In the genomic region with DNA sequence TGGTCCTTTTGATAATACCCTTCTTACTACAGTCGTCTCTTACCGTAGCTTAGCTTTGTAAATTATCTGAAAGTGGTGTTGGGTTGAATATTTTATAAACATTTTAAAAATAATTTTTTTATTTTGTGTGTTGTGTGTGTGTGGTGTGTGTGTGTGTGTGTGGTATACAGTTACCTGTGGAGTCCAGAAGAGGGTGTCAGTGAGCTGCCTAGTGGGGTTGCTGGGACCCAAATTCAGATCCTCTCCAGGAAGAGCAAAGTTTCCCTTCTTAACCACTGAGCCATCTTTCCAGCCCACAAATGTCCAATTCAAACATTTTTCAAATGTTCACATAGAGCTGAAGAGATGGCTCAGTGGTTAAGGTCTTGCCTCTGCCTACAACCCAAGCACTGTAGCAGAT, we compare ENCODE assay signal across 23 mouse cellular contexts.
DNase-seq lines count a peak whose midpoint lies in the region; ATAC-seq and TF ChIP-seq lines count a peak whose summit lies in the region.
"Had no signal": no experiment of that assay in that cellular context is flagged by ENCODE, and none has a peak within 500 bp of the region (broad histone marks: within the 10 kb centered on the region; RNA-seq: fewer than 3 reads in every experiment).

No protein-coding gene starts in this region.

- H3K4me1 ChIP-seq in heart, embryonic 13.5 days = peaks cover 31% of the 10 kb centered on the region
- peaks cover 9 to 16% of the 10 kb centered on the region in 2 experiments for H3K4me1 ChIP-seq in CH12.LX (ENCODE audit: control insufficient read depth in 1 of 2, insufficient read depth in 2 of 2)
- H3K4me1 ChIP-seq in forebrain, embryonic 14.5 days (ENCODE audit: control insufficient read depth, insufficient read depth, low read length) = peaks cover 12% of the 10 kb centered on the region
- H3K4me1 ChIP-seq: embryonic facial prominence, embryonic 15.5 days had no signal

- TF ChIP-seq POLR2A in CH12.LX (IDR thresholded peaks at IDR 0.05; ENCODE audit: low read depth, low read length) = no peak

- peak; percentile 50 for TF ChIP-seq RAD21 in CH12.LX (IDR thresholded peaks at IDR 0.05; ENCODE audit: low read depth, low read length)

- no peak for TF ChIP-seq EP300 in CH12.LX (IDR thresholded peaks at IDR 0.05; ENCODE audit: low read length)

- in situ Hi-C loops in CH12.LX (cut with MboI; ENCODE audit: low pct_ligation_motif_present, low pct_unique_long_range_greater_than_20kb, low sequenced_read_pairs) = loop anchor here (25.0 kb wide), 1 partner anchor 651 kb away; a partner anchor contains a TSS

- no peak for DNase-seq in heart, postnatal 36 days
- DNase-seq in CH12.LX (ENCODE audit: extremely low read depth) (no peak), R1 (ENCODE audit: low read depth, low spot score) (peak; percentile 36)
- no peak for DNase-seq in forebrain, embryonic 14.5 days (ENCODE audit: low spot score)
- DNase-seq in thymus, postnatal 0 days (ENCODE audit: low spot score) = no peak
- no peak for DNase-seq in frontal cortex, postnatal 14 days (ENCODE audit: low spot score in 2 of 2)
- DNase-seq: adrenal gland, postnatal 25 days; B cell, adult 2 months; cerebellum, adult 2 months; cerebellum, postnatal 36 days; gastrocnemius, adult 2 months; kidney, adult 8-10 months; kidney, postnatal 14 days; lung, adult 2 months; thymus, postnatal 25 days had no signal

- H3K79me2 ChIP-seq in CH12.LX (replicated peaks; ENCODE audit: control insufficient read depth, extremely low read depth, insufficient read depth, poor library complexity, severe bottlenecking) = no peaks in the 10 kb centered on the region

- H3K36me3 ChIP-seq in heart, embryonic 13.5 days = no peaks in the 10 kb centered on the region
- no peaks in the 10 kb centered on the region for H3K36me3 ChIP-seq in CH12.LX (replicated peaks in 1 of 2; ENCODE audit: control insufficient read depth in 1 of 2, insufficient read depth in 1 of 2, low read length in 1 of 2)
- no peaks in the 10 kb centered on the region for H3K36me3 ChIP-seq in forebrain, embryonic 14.5 days (ENCODE audit: control insufficient read depth, insufficient read depth, low read length)
- H3K36me3 ChIP-seq: embryonic facial prominence, embryonic 15.5 days; limb, embryonic 10.5 days; neural tube, embryonic 13.5 days had no signal

- 11% methylated on average over 2 of the region's 2 CpGs for WGBS in heart, embryonic 13.5 days
- 38% methylated on average over 2 of the region's 2 CpGs for WGBS in forebrain, embryonic 14.5 days

- no peaks in the 10 kb centered on the region for H3K27me3 ChIP-seq in heart, embryonic 13.5 days (replicated peaks)
- H3K27me3 ChIP-seq in CH12.LX (replicated peaks) = no peaks in the 10 kb centered on the region
- H3K27me3 ChIP-seq in forebrain, embryonic 14.5 days (replicated peaks; ENCODE audit: control insufficient read depth, insufficient read depth, low read length) = no peaks in the 10 kb centered on the region
- H3K27me3 ChIP-seq: embryonic facial prominence, embryonic 15.5 days; neural tube, embryonic 13.5 days had no signal

- peak in 1 of 2 experiments; percentile 53; a peak in 2 of 4 replicates for TF ChIP-seq CTCF in CH12.LX (conservative IDR thresholded peaks at IDR 0.05 in 1 of 2, IDR thresholded peaks at IDR 0.05 in 1 of 2; ENCODE audit: low read depth in 2 of 2, low read length in 2 of 2)

- dilution Hi-C loops in CH12.LX (cut with MboI; ENCODE audit: extremely low pct_ligation_motif_present, extremely low pct_unique_long_range_greater_than_20kb, low sequenced_read_pairs) = loop anchor here (25.0 kb wide), 1 partner anchor 351 kb away; a partner anchor contains a TSS

- peak overlapping the region; percentile 44 for H3K4me2 ChIP-seq in heart, embryonic 13.5 days
- no peak overlapping the region for H3K4me2 ChIP-seq in CH12.LX (ENCODE audit: insufficient read depth, low read depth, poor library complexity, severe bottlenecking)
- no peak overlapping the region for H3K4me2 ChIP-seq in forebrain, embryonic 14.5 days (ENCODE audit: low read length)
- H3K4me2 ChIP-seq: embryonic facial prominence, embryonic 15.5 days; neural tube, embryonic 13.5 days had no signal

- no peak for ATAC-seq in heart, embryonic 13.5 days (ENCODE audit: extremely low read depth, insufficient number of reproducible peaks, low FRiP score, low TSS enrichment)
- no peak for ATAC-seq in forebrain, embryonic 14.5 days
- ATAC-seq in erythroblast, adult 5-6 weeks (replicated peaks; ENCODE audit: low FRiP score, poor library complexity, severe bottlenecking) = no peak
- ATAC-seq: activated CD4-positive, CD25-positive, alpha-beta regulatory T cell, adult 4 months; inflammation-experienced regulatory T-cells, adult 6 months had no signal

- no peak overlapping the region for H3K4me3 ChIP-seq in heart, embryonic 13.5 days
- no peak overlapping the region for H3K4me3 ChIP-seq in CH12.LX (replicated peaks in 1 of 3; ENCODE audit: low read depth in 2 of 3, low read length in 2 of 3, poor library complexity in 1 of 3)
- no peak overlapping the region for H3K4me3 ChIP-seq in forebrain, embryonic 14.5 days (ENCODE audit: low read depth, low read length)
- H3K4me3 ChIP-seq: embryonic facial prominence, embryonic 15.5 days; gastrocnemius, adult 2 months; limb, embryonic 10.5 days; megakaryocyte, embryonic 14.5 days; neural tube, embryonic 13.5 days had no signal

- intact Hi-C loops in heart, postnatal 36 days (cut with DNase I) = no loop called here

- H3K9ac ChIP-seq in heart, embryonic 13.5 days = no peak overlapping the region
- no peak overlapping the region for H3K9ac ChIP-seq in CH12.LX (ENCODE audit: insufficient read depth, low read depth)
- no peak overlapping the region for H3K9ac ChIP-seq in forebrain, embryonic 14.5 days (ENCODE audit: low read length)
- H3K9ac ChIP-seq: embryonic facial prominence, embryonic 15.5 days; neural tube, embryonic 13.5 days had no signal

- H3K9me3 ChIP-seq in heart, embryonic 13.5 days = no peaks in the 10 kb centered on the region
- H3K9me3 ChIP-seq in CH12.LX (replicated peaks; ENCODE audit: low read length) = no peaks in the 10 kb centered on the region
- no peaks in the 10 kb centered on the region for H3K9me3 ChIP-seq in forebrain, embryonic 14.5 days (replicated peaks; ENCODE audit: control insufficient read depth, low read length)
- H3K9me3 ChIP-seq: embryonic facial prominence, embryonic 15.5 days; limb, embryonic 10.5 days; megakaryocyte, embryonic 14.5 days; neural tube, embryonic 13.5 days had no signal

- H3K27ac ChIP-seq in heart, embryonic 13.5 days (replicated peaks) = peak overlapping the region; percentile 68
- no peak overlapping the region for H3K27ac ChIP-seq in CH12.LX (ENCODE audit: insufficient read depth, low read depth)
- peak overlapping the region; percentile 1; the same call in 1 of the 2 replicates for H3K27ac ChIP-seq in forebrain, embryonic 14.5 days (ENCODE audit: low read depth, low read length)
- H3K27ac ChIP-seq: embryonic facial prominence, embryonic 15.5 days; gastrocnemius, adult 2 months; limb, embryonic 10.5 days had no signal

TF ChIP-seq in CH12.LX, 34 proteins besides CTCF, POLR2A, EP300 and RAD21:
- no peak for TF ChIP-seq MAZ (IDR thresholded peaks at IDR 0.05; ENCODE audit: low read depth, low read length)
- TF ChIP-seq SMC3 (IDR thresholded peaks at IDR 0.05; ENCODE audit: low read depth, low read length) = peak; percentile 53
